Mouse (Mus musculus) lung, postnatal 0 days (tissue): ENCODE measurements around the gene Fto. TPM values are rescaled to one million over a fixed set of nuclear protein-coding genes. Genes with fewer than 3 reads are reported as not detected.

Source experiments
- ATAC-seq: fragments of 200-750 bp; cut with Nextera tagmentation; 2 replicates; pipeline ENCODE4 v1.8.0; 2017; ENCODE audit warnings: moderate library complexity
- DNase-seq: peaks from one replicate; pipeline ENCODE4 v3.0.0-alpha.2; 2016; ENCODE audit warnings: low spot score
- H3K27ac ChIP-seq: fragments of 300-500 bp; sonication (generic); 2 replicates; pipeline ENCODE4 v1.5.1; 2014; ENCODE audit warnings: antibody characterized with exemption, mild to moderate bottlenecking, low read length, mixed read lengths
- H3K27me3 ChIP-seq: fragments of 300-500 bp; sonication (generic); replicated peaks from 2 replicates; pipeline ENCODE4 v1.6.1; 2014; ENCODE audit warnings: low read length, mixed read lengths; ENCODE audit not compliant: insufficient read depth
- H3K36me3 ChIP-seq: fragments of 300-500 bp; sonication (generic); 2 replicates; pipeline ENCODE4 v1.6.1; 2014; ENCODE audit warnings: low read length, mixed read lengths; ENCODE audit not compliant: insufficient read depth
- H3K4me1 ChIP-seq: fragments of 300-500 bp; sonication (generic); 2 replicates; pipeline ENCODE4 v1.6.1; 2014; ENCODE audit warnings: antibody characterized with exemption, low read depth, low read length, mixed read lengths; ENCODE audit not compliant: insufficient read depth
- H3K4me2 ChIP-seq: fragments of 300-500 bp; sonication (generic); replicated peaks from 2 replicates; pipeline ENCODE4 v1.6.1; 2014; ENCODE audit warnings: low read depth, mild to moderate bottlenecking, low read length, moderate library complexity, mixed read lengths
- H3K4me3 ChIP-seq: fragments of 300-500 bp; sonication (generic); 2 replicates; pipeline ENCODE4 v1.5.1; 2014; ENCODE audit warnings: low read depth, low read length
- H3K9ac ChIP-seq: fragments of 300-500 bp; sonication (generic); replicated peaks from 2 replicates; pipeline ENCODE4 v1.6.1; 2014; ENCODE audit warnings: low read depth, mild to moderate bottlenecking
- H3K9me3 ChIP-seq: fragments of 300-500 bp; sonication (generic); 2 replicates; pipeline ENCODE4 v1.6.1; 2016; ENCODE audit warnings: low read length, mixed read lengths
- CTCF ChIP-seq: IDR thresholded peaks from 2 replicates; pipeline ENCODE4 v1.5.1; 2016; ENCODE audit warnings: antibody characterized with exemption, mild to moderate bottlenecking
- EP300 ChIP-seq: IDR thresholded peaks from 2 replicates; pipeline ENCODE4 v1.6.1; 2016; ENCODE audit warnings: antibody characterized with exemption, mild to moderate bottlenecking, control low read depth
- WGBS: fragments of 180-500 bp; shearing (Covaris S2); extraction: QIAGEN DNeasy Blood & Tissue Kit; methylation state at CpG from one replicate; pipeline ENCODE4 v1.1.7; 2014; 5-methylcytosine and 5-hydroxymethylcytosine counted together
- polyA plus RNA-seq: library from polyadenylated mRNA; unstranded; fragments of >200 nt; fragmentation: Nextera tagmentation; extraction: Ambion mirVana; gene quantifications from 2 replicates; pipeline ENCODE4 v1.2.1, GENCODE M21; 2015

The Fto gene
- polyA plus RNA-seq, 1 experiment from 2014 or later: 29.8 TPM

GRCm38 (mm10) chr8:91529699-91530098 lies 216.4 kb downstream of the Fto start:
- Histone ChIP-seq H3K9ac (no peak overlapping the region), H3K27me3 (no peaks in the 10 kb centered on the region), H3K9me3 (no peaks in the 10 kb centered on the region), H3K36me3 (no peaks in the 10 kb centered on the region), H3K4me1 (no peaks in the 10 kb centered on the region; the same call in 1 of the 2 replicates), H3K4me3 (no peak overlapping the region), H3K27ac (no peak overlapping the region), H3K4me2 (no peak overlapping the region)
- ATAC-seq: peak; percentile 21; the same call in 1 of the 2 replicates
- no peak for DNase-seq
- WGBS: 58% methylated on average over 5 of the region's 5 CpGs
- TF ChIP-seq EP300 (no peak), CTCF (no peak)

- H3K9ac ChIP-seq: no peak overlapping the region
- no peaks in the 10 kb centered on the region for H3K9me3 ChIP-seq
- no peaks in the 10 kb centered on the region; the same call in 1 of the 2 replicates for H3K4me1 ChIP-seq
- TF ChIP-seq CTCF (no peak), EP300 (no peak)
- no peak overlapping the region for H3K4me2 ChIP-seq
- 77% methylated on average over 8 of the region's 8 CpGs for WGBS
- no peaks in the 10 kb centered on the region for H3K36me3 ChIP-seq
- DNase-seq (no peak), ATAC-seq (no peak)
- H3K27me3 ChIP-seq: no peaks in the 10 kb centered on the region
- H3K4me3 ChIP-seq: no peak overlapping the region
- H3K27ac ChIP-seq: no peak overlapping the region
Observed at GRCm38 (mm10) chr8:91530656-91531055, 217.3 kb downstream of the Fto start.

GRCm38 (mm10) chr8:91531971-91532370 lies 218.6 kb downstream of the Fto start:
- Histone ChIP-seq H3K4me1 (no peaks in the 10 kb centered on the region; the same call in 1 of the 2 replicates), H3K4me3 (no peak overlapping the region), H3K4me2 (no peak overlapping the region), H3K9ac (no peak overlapping the region), H3K9me3 (no peaks in the 10 kb centered on the region), H3K27ac (no peak overlapping the region), H3K27me3 (no peaks in the 10 kb centered on the region), H3K36me3 (no peaks in the 10 kb centered on the region)
- DNase-seq (peak; percentile 76), ATAC-seq (peak; percentile 44)
- 26% methylated on average over 8 of the region's 8 CpGs for WGBS
- TF ChIP-seq EP300 (no peak), CTCF (peak; percentile 82)

GRCm38 (mm10) chr8:91532671-91533436 lies 219.5 kb downstream of the Fto start:
- ATAC-seq (no peak), DNase-seq (no peak)
- 79% methylated on average over 18 of the region's 18 CpGs for WGBS
- no peak for TF ChIP-seq EP300
- TF ChIP-seq CTCF: no peak
- H3K27me3 ChIP-seq: no peaks in the 10 kb centered on the region
- no peak overlapping the region for H3K27ac ChIP-seq
- no peak overlapping the region for H3K4me3 ChIP-seq
- no peaks in the 10 kb centered on the region for H3K9me3 ChIP-seq
- H3K4me1 ChIP-seq: no peaks in the 10 kb centered on the region; the same call in 1 of the 2 replicates
- H3K4me2 ChIP-seq: no peak overlapping the region
- no peaks in the 10 kb centered on the region for H3K36me3 ChIP-seq
- no peak overlapping the region for H3K9ac ChIP-seq

- DNase-seq (no peak), ATAC-seq (no peak)
- 71% methylated on average over 5 of the region's 5 CpGs for whole genome bisulfite sequencing
- no peak overlapping the region for H3K27ac ChIP-seq
- H3K27me3 ChIP-seq: no peaks in the 10 kb centered on the region
- H3K36me3 ChIP-seq: no peaks in the 10 kb centered on the region
- no peaks in the 10 kb centered on the region for H3K4me1 ChIP-seq
- no peak overlapping the region for H3K9ac ChIP-seq
- TF ChIP-seq CTCF: no peak
- no peak for TF ChIP-seq EP300
- no peak overlapping the region for H3K4me3 ChIP-seq
- no peaks in the 10 kb centered on the region for H3K9me3 ChIP-seq
- H3K4me2 ChIP-seq: no peak overlapping the region
Observed at GRCm38 (mm10) chr8:91534752-91535151, 221.4 kb downstream of the Fto start.

GRCm38 (mm10) chr8:91538109-91538508 lies 224.8 kb downstream of the Fto start:
- WGBS: 52% methylated on average over 9 of the region's 9 CpGs
- TF ChIP-seq EP300 (no peak), CTCF (no peak)
- H3K27ac ChIP-seq: no peak overlapping the region
- no peak for DNase-seq
- no peaks in the 10 kb centered on the region for H3K4me1 ChIP-seq
- no peaks in the 10 kb centered on the region for H3K9me3 ChIP-seq
- no peaks in the 10 kb centered on the region for H3K36me3 ChIP-seq
- H3K4me3 ChIP-seq: no peak overlapping the region
- no peak overlapping the region for H3K4me2 ChIP-seq
- no peaks in the 10 kb centered on the region for H3K27me3 ChIP-seq
- no peak overlapping the region for H3K9ac ChIP-seq
- no peak for ATAC-seq
